Mouse (Mus musculus) fat pad, adult 2 months (tissue): ENCODE measurements around the gene Slc17a8.
"Not testable (repeated sequence)": the region's sequence is repeated elsewhere in the genome, so short reads cannot be mapped to it uniquely, and the experiment has no call there.

Experiments used
- DNase-seq: peaks from one replicate; pipeline ENCODE4 v3.0.0-alpha.2; 2011; ENCODE audit warnings: low read depth, low spot score; ENCODE audit errors: extremely low read depth

Gene Slc17a8

DNA sequence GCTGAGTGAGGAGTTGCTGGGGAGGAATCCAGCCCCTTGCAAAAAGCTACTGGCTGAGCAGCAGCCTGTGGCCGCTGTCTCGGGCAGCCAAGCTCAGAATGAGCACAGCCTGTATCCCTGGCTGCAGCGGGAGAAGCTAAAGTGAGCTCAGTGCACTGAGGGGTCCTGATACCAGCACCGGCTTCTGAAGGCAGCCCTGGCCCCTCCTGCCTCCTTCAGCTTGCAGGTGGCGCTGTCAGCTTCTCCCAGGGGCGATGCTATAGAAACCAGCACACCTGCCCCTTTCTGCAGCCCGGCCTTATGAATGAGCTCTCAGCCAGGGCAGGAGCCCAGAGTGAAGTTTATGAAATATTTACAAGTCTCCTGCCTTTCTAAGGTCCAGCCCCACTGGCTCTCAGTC is at the start of gene Slc17a8:
Gene Slc17a8, minus strand, starts transcription at position 125 of the 400 bp plus-strand sequence.
- DNase-seq, result no peak

DNA sequence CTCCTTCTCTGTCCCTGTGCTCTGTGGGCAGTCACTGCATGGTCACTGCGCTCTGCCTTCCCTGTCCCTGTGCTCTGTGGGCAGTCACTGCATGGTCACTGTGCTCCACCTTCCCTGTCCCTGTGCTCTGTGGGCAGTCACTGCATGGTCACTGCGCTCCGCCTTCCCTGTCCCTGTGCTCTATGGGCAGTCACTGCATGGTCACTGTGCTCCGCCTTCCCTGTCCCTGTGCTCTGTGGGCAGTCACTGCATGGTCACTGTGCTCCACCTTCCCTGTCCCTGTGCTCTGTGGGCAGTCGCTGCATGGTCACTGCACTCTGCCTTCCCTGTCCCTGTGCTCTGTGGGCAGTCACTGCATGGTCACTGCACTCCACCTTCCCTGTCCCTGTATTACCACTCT is 49.3 kb upstream of the Slc17a8 start:
- DNase-seq, result not testable (repeated sequence)

DNA sequence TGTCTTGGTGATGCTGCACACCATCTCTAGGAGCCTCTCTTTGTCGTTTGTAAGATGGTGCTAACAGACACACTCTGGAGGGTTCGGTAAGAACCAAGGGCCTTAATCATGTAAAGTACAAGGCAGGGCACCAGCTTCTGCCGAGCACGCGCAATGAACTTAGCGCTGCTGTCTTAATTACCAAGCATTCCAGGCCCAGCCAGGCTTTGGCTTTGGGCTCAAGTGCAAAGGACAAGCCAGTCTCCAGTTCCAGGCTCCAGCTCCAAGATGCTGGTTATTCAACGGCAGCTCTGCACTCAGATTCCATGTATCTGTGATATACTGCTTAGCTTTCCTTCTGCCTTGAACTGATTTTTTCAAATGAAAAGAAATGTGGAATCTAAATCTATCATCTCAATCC is 46.5 kb upstream of the Slc17a8 start:
- DNase-seq, result no peak

DNA sequence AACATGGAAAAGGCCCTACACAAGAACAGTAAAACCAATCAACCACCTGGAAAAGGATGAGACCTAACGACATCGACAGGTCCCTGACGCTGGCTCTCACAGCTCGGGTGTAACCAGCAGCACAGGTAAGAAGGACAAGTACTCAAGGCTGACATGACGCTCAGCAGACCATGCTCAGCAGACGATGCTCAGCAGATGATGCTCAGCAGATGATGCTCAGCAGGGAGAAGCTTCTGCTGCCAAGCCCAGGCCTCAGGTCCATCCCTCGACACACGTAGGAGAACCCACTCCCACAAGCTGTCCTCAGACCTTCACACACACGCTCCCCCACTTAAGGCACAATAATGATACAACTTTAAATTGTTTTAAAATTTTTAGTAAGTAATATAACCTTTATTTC is 44.6 kb upstream of the Slc17a8 start:
- DNase-seq, result no peak

DNA sequence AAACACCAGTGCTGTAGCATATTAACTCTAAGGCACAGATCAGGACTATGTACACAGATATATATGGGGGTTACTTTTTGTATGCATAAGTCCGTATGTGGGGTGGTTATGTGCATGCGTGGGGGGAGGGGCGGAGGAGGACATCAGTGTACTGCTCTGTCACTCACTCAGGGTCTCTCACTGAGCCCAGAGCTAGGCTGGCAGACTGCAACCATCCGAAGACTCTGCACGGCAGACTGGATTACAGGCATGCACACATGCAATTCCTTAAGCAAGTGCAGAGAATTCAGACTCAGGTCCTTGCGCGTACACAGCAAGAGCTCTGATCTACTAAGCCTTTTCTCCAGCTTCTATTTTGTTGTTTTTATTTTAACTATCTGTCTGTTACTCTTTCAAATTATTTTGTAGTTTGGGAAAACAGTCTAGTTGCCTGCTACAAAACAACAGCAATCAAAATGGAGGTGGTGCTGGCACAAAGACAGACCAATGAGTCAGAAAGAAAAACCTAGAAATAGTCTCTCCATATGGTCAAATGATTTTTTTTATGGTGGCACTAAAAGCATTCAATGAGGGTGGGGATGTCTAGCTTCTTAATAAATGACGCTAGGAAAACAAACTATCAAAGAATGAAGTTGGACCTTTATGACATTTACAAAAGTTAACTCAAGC is 44.1 kb upstream of the Slc17a8 start:
- DNase-seq, result no peak

DNA sequence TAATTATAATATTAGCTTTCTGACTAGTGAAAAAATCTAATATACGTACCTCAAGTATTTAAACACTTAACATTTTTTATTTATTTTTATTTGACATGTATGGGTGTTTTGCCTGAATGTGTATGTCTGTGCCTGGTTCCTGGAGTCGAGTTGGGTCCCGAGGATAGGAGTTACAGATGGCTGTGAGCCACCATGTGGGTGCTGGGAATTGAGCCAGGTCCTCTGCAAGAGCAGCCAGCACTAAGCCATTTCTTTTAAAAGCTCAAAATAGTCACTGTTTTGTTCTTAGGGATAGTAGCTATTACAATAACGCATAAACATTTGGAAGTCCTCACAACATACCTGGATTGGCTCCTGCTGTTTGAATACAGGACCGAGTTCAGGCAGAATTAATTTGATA is 35.3 kb upstream of the Slc17a8 start:
- no peak for DNase-seq

DNA sequence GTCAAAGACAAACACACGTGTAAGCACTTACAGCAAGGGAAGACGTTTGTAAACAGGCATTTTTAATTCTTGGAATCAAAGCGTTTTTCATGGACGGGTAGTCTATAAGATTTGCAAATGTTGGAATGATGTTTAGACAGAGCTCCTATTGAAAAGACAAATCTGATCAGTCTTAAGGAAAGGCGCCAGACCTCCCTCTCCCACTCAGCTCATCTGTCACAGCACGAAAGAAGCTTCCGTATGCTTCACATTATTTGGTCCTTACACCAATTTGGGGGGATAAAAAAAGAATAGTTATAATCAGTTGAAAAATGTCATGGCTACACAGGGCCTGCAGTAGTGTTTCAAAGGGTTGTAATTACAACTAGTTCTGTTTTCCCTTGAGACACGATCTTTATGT is 31.9 kb upstream of the Slc17a8 start:
- DNase-seq, result no peak

DNA sequence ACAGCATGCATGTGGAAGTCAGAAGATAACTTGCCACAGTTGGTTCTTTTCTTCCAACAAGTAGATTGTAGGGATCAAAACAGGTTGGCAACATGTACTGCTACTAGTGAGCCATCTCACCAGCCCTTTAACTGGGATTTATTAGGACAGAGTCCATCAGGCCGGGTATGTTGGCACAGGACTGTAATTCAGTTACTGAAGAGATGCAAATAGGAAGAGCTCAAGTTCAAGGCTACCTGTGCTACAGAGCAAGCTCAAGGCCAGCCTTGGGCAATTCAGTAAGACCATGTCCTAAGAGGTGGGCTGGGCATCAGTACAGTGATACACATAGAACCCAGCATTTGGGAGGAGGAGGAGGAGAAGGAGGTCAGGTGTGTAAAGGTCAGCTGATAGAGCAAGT is 30.6 kb upstream of the Slc17a8 start:
- DNase-seq, result no peak

DNA sequence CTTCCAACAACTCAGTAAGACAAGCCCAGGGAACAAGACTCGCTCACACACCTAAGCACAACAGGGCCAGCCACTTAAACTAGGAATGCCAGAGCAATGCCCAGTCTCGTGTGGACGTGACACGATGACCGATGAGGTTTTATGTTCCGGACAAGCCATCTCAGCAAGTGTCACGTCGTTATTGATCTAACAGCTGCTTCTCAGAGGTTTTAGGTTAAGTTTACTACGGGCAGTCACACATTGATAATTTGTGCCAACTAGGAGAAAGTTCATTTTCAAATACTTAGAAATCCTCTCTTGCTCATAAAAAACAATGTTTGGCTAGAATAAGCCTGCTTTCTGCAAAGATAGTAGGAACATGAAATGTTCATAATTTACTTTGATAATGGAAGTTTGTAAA is 25.9 kb upstream of the Slc17a8 start:
- DNase-seq, result no peak

DNA sequence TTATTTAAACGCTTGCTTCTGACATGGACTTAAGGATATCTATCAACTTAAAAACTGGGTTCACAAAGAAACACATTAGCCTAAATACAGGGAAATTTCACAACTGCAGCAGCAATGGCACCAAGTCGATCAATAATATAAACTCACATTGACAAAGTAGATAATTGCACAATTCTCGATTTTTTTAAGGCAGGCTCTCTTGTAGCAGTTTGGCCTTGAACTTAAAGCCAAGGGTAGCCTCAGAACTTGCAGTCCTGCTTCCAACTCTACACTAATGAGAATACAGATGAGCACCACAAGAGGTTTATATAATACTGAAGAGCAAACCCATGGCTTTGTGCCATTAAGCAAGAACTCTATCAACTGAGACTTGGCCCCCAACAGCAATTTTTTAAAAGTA is 15.9 kb upstream of the Slc17a8 start:
- DNase-seq, result no peak

DNA sequence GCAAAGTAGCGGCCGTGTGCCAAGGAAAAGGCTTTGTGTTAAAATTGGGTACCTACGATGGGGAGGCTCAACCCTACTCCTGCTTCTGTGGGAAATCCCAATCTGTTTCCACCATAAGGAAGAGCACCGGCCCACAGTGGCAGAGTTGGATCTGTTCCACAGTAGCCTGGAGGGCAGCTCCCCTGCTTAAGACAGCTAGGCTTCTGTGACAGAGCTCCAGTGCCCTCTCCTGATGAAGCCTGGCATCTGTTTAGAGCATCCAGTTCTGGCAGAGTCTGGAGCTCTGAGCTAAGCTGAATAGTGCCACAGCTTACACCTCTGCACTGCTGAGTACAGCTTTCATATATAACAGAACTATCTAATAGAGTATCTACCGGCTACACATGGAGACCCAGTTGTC is 14.0 kb upstream of the Slc17a8 start:
- no peak for DNase-seq

DNA sequence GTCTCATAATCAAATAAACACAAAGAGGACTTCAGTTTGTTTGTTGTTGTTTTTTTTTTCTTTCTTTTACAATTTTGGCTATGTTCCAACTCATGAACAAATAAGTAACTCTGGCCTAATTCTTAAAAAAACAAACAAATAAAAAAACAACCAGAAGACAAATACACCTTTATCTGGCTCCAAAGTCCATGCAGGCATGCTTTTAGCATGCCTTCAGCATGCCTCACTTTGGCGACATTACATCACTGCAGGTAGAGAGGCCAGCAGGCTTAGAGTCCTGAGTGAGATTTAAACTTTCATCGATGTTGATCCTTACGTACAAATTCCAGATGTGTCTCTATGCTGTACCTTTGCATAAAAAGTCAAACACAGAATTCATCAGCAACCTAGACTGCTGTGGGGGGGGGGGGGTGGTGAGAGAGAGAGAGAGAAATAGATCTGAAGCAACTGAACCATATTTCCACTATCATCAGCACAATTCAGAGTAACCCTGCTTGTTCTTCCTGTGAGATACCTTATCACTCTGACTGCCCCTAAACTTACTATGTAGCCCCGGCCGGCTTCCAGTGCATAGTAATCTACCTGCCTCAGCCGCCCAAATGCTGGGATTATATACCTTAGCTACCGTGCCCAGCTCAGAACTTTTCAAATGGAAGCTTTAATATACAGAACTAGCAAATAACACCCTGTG is 12.8 kb upstream of the Slc17a8 start:
- DNase-seq, result no peak

DNA sequence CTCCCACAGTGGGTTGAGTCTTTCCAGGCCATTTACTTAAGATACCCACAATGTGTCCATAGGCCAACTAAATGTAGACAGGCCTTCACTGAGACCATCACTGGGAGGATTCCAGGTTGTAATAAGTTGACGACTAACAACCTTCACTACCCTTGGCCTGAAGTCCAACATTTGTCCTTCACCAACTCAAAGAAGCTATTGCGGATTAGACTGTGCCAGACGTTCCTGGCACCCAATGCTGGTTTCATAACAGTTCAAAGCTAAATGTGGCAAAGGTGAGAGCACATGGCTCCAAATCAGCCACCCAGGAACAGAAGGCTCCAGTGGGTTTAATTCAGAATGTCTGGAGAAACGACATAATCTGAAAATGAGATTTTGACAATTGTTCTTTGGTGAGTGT is 12.1 kb upstream of the Slc17a8 start:
- peak; percentile 84 for DNase-seq

DNA sequence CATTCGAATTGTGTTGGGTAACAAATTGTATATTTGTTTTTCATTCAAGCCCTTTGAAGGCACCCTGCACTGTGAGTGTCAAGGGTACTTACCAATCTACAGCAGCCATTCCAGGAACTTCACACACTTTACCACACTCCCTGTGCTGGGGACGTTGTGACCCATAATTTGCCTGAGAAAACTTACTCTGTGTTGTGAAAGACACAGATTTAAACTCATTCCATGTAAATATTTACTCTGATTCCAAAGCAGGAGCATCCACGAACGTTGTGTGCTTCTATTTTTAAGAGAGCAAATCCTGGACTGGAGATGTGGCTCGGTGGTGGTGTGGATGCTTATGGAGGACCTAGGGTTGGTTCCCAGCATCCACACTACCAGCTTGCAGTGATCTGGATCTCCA is 10.8 kb upstream of the Slc17a8 start:
- DNase-seq, result no peak

DNA sequence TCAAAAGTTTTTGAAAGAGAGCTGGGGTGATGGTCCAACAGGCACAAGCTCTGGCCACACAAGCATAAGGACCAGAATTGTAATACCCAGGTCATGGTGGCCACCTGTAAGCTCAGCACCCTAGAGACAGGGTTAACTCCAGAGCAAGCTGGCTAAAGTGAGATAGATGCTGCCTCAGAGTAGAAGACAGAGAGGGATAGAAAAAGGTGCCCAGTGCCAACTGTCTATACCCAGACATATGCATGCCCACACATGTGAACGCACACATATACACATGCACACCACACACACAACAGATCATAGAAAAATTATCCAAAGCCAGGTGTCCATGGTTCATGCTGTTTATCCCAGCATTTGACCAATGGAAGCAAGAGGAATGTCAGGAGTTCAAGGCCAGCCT is 9.5 kb upstream of the Slc17a8 start:
- DNase-seq, result no peak

DNA sequence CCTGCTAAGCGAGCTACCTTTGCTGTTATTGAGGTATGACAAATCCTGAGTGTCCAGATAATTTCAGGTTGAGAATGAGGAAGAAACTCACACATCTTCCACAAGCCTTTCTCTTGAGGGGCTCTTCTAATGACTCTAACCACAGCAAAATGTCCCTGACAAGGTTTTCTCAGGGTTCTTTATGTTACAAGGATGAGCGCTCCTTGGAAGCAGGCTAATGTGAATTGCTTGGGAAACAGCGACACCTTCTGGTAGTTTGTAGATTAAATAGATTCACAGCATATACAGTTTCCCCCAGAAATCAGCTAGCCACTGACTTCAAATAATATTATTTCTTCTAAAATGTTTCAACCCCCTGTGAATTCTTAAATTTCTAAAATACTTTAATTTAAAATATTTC is 9.0 kb upstream of the Slc17a8 start:
- no peak for DNase-seq

DNA sequence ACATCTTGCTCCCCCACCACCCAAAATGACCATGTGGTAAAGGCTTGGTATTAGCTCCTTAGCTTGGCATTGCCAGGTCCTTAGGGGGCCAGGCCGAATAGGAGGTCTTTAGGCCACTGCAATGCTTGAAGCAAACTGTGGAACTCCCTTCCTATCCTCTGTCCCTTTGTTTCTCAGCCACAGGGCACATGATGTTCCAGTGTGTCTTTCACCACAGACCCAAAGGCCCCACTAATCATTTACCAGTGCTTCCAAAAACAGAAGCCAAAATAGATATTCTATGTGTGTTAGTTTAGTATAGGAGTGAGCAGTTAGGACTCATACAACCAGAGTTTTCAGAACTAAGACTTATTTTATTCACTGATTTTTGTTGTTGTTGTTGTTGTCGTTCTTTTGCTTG is 5.7 kb upstream of the Slc17a8 start:
- no peak for DNase-seq

DNA sequence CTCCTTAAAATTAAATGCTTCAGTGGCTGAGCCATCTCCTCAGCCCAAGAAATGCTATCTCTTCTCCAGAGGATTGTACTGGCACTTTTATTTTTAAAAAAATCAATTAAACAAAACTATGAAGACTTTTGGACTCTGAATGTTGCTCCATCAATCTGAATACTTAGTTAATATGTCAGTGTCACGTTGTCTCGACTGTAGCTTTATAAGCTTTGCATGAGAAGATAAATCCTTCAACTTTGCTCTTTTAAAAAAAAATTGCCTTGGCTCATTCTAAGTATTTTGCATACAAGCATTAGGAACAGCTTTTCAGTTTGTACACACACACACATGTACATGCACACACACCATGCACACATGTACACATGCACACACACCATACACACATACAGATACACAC is 3.1 kb upstream of the Slc17a8 start:
- DNase-seq, result no peak

DNA sequence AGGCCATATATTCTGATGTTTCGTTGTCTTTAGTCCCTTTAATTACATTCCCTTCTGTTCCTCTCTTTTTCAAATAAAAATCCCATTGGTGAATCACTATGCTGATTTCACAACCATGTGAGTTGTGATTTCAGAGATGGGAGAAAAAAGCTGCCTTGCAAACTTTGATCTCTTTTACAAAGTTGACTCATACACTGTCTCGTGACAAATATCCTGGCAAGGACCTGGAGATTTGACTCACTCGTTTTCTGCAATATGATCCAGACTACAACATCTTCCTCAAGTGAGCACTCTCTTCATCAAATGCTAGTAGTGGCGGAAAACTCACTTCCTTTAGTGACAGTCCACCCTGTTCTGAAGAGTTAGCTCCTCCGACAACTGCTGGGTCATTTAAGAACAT is 21.7 kb downstream of the Slc17a8 start:
- DNase-seq, result no peak

DNA sequence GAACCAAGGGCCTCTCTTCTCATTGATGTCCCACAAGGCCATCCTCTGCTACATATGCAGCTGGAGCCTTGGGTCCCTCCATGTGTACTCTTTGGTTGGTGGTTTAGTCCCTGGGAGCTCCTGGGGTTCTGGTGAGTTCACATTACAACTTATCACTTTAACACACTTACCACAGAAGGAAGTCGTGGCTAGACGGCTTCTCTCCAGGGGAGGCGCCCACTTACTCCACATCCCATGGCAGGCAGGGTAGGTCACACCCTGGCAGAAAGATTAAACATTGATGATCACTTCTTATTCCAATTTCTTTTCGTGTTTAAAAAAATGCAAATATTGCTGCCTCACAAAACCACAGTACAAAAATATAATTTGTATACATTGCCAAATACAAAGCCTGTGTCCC is 23.8 kb downstream of the Slc17a8 start:
- DNase-seq, result no peak

DNA sequence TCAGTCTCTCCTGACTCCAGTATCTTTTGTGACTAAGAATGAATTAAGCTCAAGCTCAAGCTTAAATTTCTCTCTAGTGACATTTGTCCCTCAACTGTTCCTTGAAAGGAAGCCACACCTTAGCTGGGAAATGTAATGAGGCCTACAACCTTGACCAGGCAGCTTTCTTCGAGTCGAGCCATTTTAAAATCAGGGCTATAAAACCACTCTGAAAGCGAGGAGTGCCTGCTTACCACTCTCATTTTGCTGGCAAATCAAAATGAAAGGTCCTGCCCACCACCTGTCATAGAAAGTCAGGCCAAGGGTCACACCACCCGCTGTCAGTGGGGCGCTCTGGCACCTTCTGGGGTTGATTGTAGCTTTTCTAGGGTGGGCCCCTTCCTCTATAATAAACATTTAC is 25.1 kb downstream of the Slc17a8 start:
- DNase-seq, result no peak

DNA sequence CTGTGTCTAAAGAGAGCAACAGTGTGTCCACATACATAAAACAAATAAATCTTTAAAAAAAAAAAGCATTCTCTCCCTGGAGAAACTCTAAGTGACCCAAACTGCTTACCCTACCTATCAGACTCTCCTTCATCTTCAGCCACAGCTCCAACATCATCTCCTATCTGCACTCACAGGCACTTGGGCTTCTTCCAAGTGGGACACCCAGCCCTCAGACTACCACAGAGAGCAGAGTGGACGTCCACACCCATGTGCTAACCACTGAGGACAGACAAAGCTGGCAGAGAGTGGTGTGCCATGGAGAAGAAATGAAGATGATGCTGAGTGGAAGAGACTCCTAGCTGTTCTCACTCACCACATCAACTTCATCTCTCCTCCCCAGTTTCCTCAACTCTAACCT is 25.5 kb downstream of the Slc17a8 start:
- DNase-seq, result no peak

DNA sequence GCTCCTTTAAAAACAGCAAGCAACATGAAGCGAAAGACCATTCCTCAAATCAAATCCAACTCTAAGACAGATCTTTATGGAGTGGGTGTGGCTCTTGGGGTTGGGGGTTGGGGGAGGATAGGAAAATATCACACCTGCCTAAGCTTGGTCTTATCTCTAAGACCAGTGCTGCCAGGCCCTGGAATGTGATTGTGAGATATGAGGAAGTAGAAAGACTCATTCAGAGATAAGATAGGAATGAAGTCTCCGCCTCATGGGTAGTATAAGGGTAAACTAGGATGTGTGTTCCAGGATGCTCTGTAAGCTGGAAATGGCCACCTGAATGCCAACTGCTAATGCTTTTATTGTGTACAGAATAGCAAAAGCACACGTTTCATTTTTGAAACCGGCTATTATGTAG is 26.7 kb downstream of the Slc17a8 start:
- no peak for DNase-seq
